Mouse (Mus musculus) splenic B cell, adult 2 months (primary cell): ENCODE measurements around the gene Mtus2.

Experiments
- DNase-seq: peaks from one replicate; pipeline ENCODE4 v3.0.0-alpha.2; 2011; ENCODE audit warnings: low read depth, low spot score
- H3K27me3 ChIP-seq: 2 replicates; pipeline ENCODE4 v1.6.1; 2012; ENCODE audit warnings: mild to moderate bottlenecking, low read length, moderate library complexity, mixed read lengths; ENCODE audit not compliant: control insufficient read depth, poor library complexity, insufficient read depth, severe bottlenecking
- H3K36me3 ChIP-seq: 2 replicates; pipeline ENCODE4 v1.6.1; 2012; ENCODE audit warnings: mild to moderate bottlenecking, low read length, moderate library complexity, mixed read lengths; ENCODE audit not compliant: control insufficient read depth, poor library complexity, insufficient read depth, severe bottlenecking

Gene Mtus2

DNA sequence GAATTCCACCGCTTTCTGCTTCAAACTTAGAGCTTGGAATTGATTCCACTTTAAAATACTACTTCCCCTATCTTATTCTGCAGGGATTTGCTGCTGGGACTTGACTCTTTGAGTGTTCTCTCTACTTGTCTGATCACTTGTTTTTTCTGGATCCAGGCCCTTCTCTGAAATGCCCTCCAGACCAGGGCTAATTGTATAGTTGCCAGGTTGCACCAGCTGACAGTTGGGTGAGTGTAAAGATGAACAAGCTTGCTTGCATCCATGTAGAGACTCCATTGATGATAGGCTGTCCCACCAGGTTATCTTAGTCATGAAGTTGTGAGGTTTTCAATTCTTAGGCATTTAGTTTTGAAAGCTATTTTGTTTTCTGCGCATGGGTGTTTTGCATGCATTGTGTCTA is 92.2 kb downstream of the Mtus2 start:
- no peaks in the 10 kb centered on the region for H3K36me3 ChIP-seq
- DNase-seq, result no peak
- no peaks in the 10 kb centered on the region for H3K27me3 ChIP-seq

DNA sequence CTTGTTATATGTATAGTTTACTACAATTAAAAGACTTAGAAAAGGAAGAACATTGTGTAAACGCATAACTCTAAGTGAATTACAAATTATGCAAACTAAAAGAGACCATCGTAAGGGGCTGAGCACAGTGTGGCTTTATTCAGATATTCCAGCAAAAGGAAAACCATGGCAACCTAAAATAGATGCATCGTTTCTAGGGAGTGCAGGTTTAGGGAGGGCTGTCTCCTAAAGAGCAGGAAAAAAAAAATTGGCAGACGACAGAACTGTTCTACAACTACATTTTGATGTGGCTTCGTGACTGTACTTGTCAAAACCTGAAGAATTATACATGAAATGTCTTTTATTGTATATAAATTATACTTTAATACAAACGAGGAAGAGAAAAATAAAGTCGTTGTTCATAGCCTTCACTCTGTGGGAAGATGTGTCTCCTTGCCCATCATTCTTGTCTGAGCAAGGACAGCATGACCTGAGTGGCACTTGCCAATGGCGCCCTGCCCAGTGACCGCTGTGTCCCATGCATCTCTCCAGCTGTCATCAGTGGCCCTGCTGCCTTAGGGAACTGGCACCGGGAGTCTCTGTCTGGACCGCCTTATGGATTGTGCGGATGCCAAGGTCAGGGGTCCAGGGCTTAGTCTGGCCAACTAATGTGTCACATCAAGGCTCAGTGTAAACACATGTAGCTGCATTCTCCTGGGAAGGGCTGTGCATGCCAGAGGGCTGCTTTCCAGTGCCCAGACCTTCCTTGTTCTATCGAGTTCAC is 95.9 kb downstream of the Mtus2 start:
- Histone ChIP-seq H3K27me3 (no peaks in the 10 kb centered on the region), H3K36me3 (no peaks in the 10 kb centered on the region)
- no peak for DNase-seq

DNA sequence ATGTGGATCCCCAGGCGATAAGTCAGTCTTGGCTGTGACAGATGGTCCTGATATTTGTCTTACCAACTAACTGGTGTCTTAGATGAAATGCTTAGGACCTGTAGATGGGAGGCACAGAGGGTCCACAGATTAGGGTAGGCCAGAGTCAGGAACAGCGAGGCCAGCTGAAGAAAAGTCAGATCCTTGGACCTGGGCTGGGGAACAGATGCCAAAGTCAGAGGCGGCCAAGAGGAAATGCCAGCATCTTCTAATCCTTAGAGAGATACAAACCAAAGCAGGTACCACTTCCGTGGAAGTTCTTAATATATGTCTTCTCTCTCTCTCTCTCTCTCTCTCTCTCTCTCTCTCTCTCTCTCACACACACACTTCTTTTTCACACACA is 96.5 kb downstream of the Mtus2 start:
- no peaks in the 10 kb centered on the region for H3K27me3 ChIP-seq
- DNase-seq, result no peak
- H3K36me3 ChIP-seq, result no peaks in the 10 kb centered on the region

GRCm38 (mm10) chr5:148056831-148057230 is 99.7 kb downstream of the Mtus2 start:
- H3K27me3 ChIP-seq, result no peaks in the 10 kb centered on the region
- DNase-seq, result no peak

DNA sequence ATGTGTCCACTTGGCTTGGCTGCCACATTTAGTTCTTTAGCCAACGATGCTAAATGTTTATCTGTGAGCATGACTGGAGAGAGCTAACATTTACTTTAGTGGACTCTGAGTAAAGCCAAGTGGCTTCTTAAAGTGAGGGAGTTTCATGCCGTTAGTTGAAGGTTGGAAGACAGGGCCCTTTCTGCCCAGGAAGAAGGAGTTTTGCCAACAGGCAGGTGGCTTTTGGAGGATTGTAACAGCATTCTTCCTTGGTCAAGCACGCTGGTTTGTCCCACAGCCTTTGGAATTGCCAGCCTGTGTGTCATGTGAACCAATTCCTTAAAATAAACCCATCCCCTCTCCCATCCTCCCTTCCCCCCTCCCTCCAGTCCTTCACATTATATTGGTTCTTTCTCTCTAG is 100.3 kb downstream of the Mtus2 start:
- H3K36me3 ChIP-seq, result no peaks in the 10 kb centered on the region
- DNase-seq, result no peak

More at GRCm38 (mm10) chr5:148056831-148057230, 99.7 kb downstream of the Mtus2 start:
- H3K36me3 ChIP-seq, result no peaks in the 10 kb centered on the region

GRCm38 (mm10) chr5:148059339-148059738 is 102.2 kb downstream of the Mtus2 start:
- H3K36me3 ChIP-seq, result no peaks in the 10 kb centered on the region
- H3K27me3 ChIP-seq, result no peaks in the 10 kb centered on the region
- no peak for DNase-seq

More for the DNA sequence above, 100.3 kb downstream of the Mtus2 start:
- H3K27me3 ChIP-seq, result no peaks in the 10 kb centered on the region

DNA sequence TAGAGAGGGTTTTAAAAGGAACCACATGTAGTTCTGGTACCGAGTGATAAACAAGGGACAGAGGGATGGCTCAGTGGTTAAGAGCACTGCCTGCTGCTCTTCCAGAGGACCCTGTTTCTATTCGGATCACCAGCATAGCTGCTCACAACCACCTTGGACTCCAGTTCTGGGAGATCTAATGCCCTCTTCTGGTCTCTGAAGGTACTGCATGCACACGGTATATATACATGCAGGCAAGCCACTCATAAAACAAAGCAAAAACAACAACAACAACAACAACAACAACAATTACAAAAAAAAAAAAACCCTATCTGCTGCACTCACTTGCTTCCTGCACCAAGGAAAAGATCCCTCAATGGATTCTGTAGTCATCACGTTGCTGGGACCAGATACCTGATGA is 104.7 kb downstream of the Mtus2 start:
- no peak for DNase-seq
- no peaks in the 10 kb centered on the region for H3K36me3 ChIP-seq

DNA sequence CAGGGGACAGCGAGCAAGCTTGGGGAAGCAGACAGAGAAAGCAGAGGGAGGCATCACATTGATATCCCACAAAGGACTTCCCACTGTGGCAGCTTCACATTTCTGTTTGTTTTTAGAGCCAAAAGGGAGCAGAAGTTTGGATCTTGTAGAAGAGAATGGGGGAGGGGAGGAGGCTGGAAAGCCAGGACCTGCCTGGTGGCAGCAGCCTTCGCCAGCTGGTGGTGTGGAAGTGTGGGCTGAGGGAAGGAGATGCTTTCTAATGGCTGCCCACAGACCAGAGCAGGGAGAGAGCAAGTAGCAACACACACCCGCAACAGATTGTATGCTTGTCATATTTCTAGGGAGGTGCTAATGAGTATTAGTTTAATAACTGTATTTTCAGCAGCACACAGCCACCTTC is 106.6 kb downstream of the Mtus2 start:
- DNase-seq, result no peak
- H3K36me3 ChIP-seq, result no peaks in the 10 kb centered on the region
- no peaks in the 10 kb centered on the region for H3K27me3 ChIP-seq

More for the DNA sequence above, 104.7 kb downstream of the Mtus2 start:
- H3K27me3 ChIP-seq, result no peaks in the 10 kb centered on the region

GRCm38 (mm10) chr5:148065251-148065650 is 108.1 kb downstream of the Mtus2 start:
- no peaks in the 10 kb centered on the region for H3K36me3 ChIP-seq

GRCm38 (mm10) chr5:148069909-148070308 is 112.8 kb downstream of the Mtus2 start:
- no peak for DNase-seq
- H3K27me3 ChIP-seq, result no peaks in the 10 kb centered on the region
- H3K36me3 ChIP-seq, result no peaks in the 10 kb centered on the region

More at GRCm38 (mm10) chr5:148065251-148065650, 108.1 kb downstream of the Mtus2 start:
- DNase-seq, result no peak
- no peaks in the 10 kb centered on the region for H3K27me3 ChIP-seq

- DNase-seq, result no peak
- Histone ChIP-seq H3K36me3 (no peaks in the 10 kb centered on the region), H3K27me3 (no peaks in the 10 kb centered on the region)
Observed at GRCm38 (mm10) chr5:148071800-148072199, 114.7 kb downstream of the Mtus2 start.

DNA sequence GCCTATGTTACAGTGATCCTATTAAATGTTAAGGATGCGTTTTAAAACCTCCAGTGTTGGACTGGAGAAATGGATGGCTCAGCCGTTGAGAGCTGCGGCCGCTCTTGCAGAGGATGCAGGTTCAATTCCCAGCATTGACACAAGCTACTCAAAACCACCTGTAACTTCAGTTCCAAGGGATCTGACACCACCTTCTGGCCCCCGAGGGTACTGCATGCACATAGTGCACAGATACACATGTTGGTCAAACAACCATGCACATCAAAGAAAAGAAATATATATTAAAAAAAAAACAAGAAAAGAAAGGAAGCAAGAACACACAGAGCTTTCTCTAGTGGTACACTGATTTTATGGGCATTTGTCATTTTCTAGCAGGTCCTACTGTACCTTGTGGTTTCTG is 116.3 kb downstream of the Mtus2 start:
- no peaks in the 10 kb centered on the region for H3K36me3 ChIP-seq
- H3K27me3 ChIP-seq, result no peaks in the 10 kb centered on the region
- DNase-seq, result no peak

DNA sequence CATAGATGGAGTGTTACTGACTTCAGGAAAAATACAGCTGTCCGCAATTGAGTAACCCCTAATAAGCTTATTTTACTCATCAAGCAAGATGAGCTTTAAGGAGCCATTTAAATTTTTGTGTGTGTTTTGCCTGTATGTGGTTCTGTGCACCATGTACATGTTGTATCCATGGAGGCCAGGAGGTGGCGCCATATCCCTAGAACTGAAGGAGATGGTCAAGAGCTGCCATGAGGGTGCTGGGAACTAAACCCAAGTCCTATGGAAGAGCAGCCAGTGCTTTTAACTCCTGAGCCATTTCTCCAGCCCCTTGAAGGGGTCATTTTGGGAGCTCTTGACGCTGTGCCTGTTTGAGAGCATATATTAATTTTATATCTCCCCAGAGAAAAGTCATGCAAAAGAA is 122.6 kb downstream of the Mtus2 start:
- no peaks in the 10 kb centered on the region for H3K36me3 ChIP-seq
- no peak for DNase-seq
- H3K27me3 ChIP-seq, result no peaks in the 10 kb centered on the region

GRCm38 (mm10) chr5:148083541-148083940 is 126.4 kb downstream of the Mtus2 start:
- Histone ChIP-seq H3K27me3 (no peaks in the 10 kb centered on the region), H3K36me3 (no peaks in the 10 kb centered on the region)
- no peak for DNase-seq

DNA sequence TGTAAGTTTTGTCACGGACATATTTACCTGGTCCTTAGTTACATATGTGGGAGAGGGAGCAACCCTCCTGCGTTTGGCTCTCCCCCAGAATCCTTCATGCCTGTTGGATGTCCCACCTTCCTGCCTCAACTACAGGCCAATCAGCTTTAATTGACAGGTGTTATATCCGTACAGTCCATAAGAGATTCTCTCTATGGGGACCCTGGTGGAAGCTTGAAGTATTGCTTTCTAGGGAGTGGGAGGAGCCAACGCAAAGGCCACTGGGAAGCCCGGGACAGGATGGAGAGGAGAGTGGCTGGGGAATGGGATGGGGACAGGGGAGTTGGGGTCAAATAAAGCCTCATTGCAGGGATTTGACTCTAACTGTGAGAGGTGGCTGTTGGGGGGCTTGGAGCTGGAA is 127.6 kb downstream of the Mtus2 start:
- no peaks in the 10 kb centered on the region for H3K36me3 ChIP-seq
- H3K27me3 ChIP-seq, result no peaks in the 10 kb centered on the region
- no peak for DNase-seq

- no peak for DNase-seq
- no peaks in the 10 kb centered on the region for H3K27me3 ChIP-seq
- H3K36me3 ChIP-seq, result no peaks in the 10 kb centered on the region
Observed at GRCm38 (mm10) chr5:148087796-148088195, 130.7 kb downstream of the Mtus2 start.
